Mouse (Mus musculus) embryo, embryonic 10 days (tissue): ENCODE results near the gene Olfr1418.

Source experiments
- DNase-seq: peaks from one replicate; pipeline ENCODE4 v3.0.0-alpha.2; 2015; ENCODE audit warnings: low spot score

Olfr1418 gene

GRCm38 (mm10) chr19:11810856-11811255 is 50.0 kb downstream of the Olfr1418 start:
- no peak for DNase-seq

GRCm38 (mm10) chr19:11810003-11810758 is 50.7 kb downstream of the Olfr1418 start:
- DNase-seq, result no peak

- no peak for DNase-seq
Measured at GRCm38 (mm10) chr19:11808452-11808851, 52.4 kb downstream of the Olfr1418 start.

- DNase-seq, result no peak
Measured at GRCm38 (mm10) chr19:11807822-11808221, 53.0 kb downstream of the Olfr1418 start.

GRCm38 (mm10) chr19:11807251-11807650 is 53.6 kb downstream of the Olfr1418 start:
- DNase-seq, result no peak

- DNase-seq, result no peak
Measured at GRCm38 (mm10) chr19:11804423-11804822, 56.4 kb downstream of the Olfr1418 start.
